Mouse (Mus musculus) lung, embryonic 16.5 days (tissue): ENCODE results near the gene Spo11. TPM values are rescaled to one million over a fixed set of nuclear protein-coding genes. Genes with fewer than 3 reads are reported as not detected.
A peak's percentile ranks its signal among the peaks of the same experiment; 100 is the strongest.

Source experiments
- ATAC-seq: fragments of 200-750 bp; cut with Nextera tagmentation; 2 replicates; pipeline ENCODE4 v1.8.0; 2017; ENCODE audit warnings: low read depth, mild to moderate bottlenecking, moderate library complexity
- H3K27ac ChIP-seq: fragments of 300-500 bp; sonication (generic); 2 replicates; pipeline ENCODE4 v1.5.1; 2014; ENCODE audit warnings: mild to moderate bottlenecking, control low read depth, low read length
- H3K27me3 ChIP-seq: fragments of 300-500 bp; sonication (generic); 2 replicates; pipeline ENCODE4 v1.6.1; 2014; ENCODE audit warnings: low read depth, low read length, mixed read lengths; ENCODE audit not compliant: control insufficient read depth, insufficient read depth
- H3K36me3 ChIP-seq: fragments of 300-500 bp; sonication (generic); 2 replicates; pipeline ENCODE4 v1.6.1; 2014; ENCODE audit warnings: low read length; ENCODE audit not compliant: control insufficient read depth, insufficient read depth
- H3K4me1 ChIP-seq: fragments of 300-500 bp; sonication (generic); replicated peaks from 2 replicates; pipeline ENCODE4 v1.6.1; 2014; ENCODE audit warnings: low read length, mixed read lengths; ENCODE audit not compliant: control insufficient read depth, insufficient read depth
- H3K4me2 ChIP-seq: fragments of 300-500 bp; sonication (generic); 2 replicates; pipeline ENCODE4 v1.6.1; 2014; ENCODE audit warnings: low read depth, low read length, control low read depth
- H3K4me3 ChIP-seq: fragments of 300-500 bp; sonication (generic); 2 replicates; pipeline ENCODE4 v1.5.1; 2014; ENCODE audit warnings: mild to moderate bottlenecking, low read length, control low read depth
- H3K9ac ChIP-seq: fragments of 300-500 bp; sonication (generic); 2 replicates; pipeline ENCODE4 v1.6.1; 2014; ENCODE audit warnings: low read length, control low read depth
- H3K9me3 ChIP-seq: fragments of 300-500 bp; sonication (generic); 2 replicates; pipeline ENCODE4 v1.6.1; 2016; ENCODE audit warnings: low read length; ENCODE audit not compliant: control insufficient read depth
- WGBS: fragments of 180-500 bp; shearing (Covaris S2); extraction: QIAGEN DNeasy Blood & Tissue Kit; methylation state at CpG from one replicate; pipeline ENCODE4 v1.1.7; 2014; 5-methylcytosine and 5-hydroxymethylcytosine counted together
- polyA plus RNA-seq: library from polyadenylated mRNA; unstranded; fragments of >200 nt; fragmentation: Nextera tagmentation; extraction: Ambion mirVana; gene quantifications from 2 replicates; pipeline ENCODE4 v1.2.1, GENCODE M21; 2015

The Spo11 gene
- polyA plus RNA-seq, 1 experiment from 2014 or later, result 0.30 TPM

DNA sequence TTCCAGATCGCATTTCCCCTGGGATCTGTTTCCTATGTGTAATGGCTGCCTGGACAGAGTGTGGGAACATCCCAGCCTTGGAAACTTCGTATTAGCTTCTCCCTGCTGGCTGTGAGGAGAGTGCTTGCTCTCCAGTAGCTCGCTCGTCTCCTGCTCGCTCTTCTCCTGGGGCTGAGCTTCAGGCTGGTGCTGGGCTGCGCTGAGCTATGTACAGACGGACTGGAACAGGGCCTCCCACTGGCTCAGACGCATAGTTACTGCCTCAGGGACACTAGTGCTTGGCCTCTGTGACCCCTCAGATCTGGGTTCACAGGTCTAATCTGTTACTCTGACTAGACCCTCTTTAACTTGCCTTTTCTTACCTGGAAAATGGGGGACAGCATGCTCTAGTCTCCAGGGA, 46.9 kb downstream of the Spo11 start:
- no peak overlapping the region for H3K27ac ChIP-seq
- H3K4me2 ChIP-seq, result 0 out of 2 replicates have a peak overlapping the region, but pooled peaks have one; percentile 9
- H3K9me3 ChIP-seq, result no peaks in the 10 kb centered on the region
- H3K4me1 ChIP-seq, result peaks cover 64% of the 10 kb centered on the region
- H3K9ac ChIP-seq, result no peak overlapping the region
- 73% methylated on average over 8 of the region's 8 CpGs for WGBS
- no peak for ATAC-seq
- H3K4me3 ChIP-seq, result no peak overlapping the region; the same call in 1 of the 2 replicates
- H3K36me3 ChIP-seq, result no peaks in the 10 kb centered on the region
- peaks cover 3% of the 10 kb centered on the region for H3K27me3 ChIP-seq

DNA sequence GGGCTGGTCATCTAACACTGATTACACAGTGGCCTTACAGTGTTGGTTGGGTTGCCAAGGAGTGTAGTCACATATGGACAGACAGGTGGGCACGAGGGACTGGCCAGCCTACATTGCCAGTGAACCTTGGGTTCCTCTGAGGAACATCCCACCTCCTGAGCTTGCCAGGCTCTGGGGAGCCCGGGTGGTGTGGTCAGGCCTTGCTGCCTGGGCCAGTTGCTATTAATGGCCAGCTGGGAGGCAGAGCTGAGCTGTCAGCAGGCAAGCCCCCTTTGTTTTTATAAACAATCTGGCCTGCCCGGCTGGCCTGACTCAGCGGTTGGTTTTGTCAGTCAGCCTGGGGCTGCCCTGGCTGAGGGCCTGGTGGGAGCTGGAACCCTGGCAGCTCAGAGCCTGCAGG, 47.4 kb downstream of the Spo11 start:
- peaks cover 61% of the 10 kb centered on the region for H3K4me1 ChIP-seq
- H3K4me3 ChIP-seq, result peak overlapping the region; percentile 3
- peaks cover 3% of the 10 kb centered on the region for H3K27me3 ChIP-seq
- 33% methylated on average over 4 of the region's 4 CpGs for WGBS
- 0 out of 2 replicates have a peak, but pooled peaks have one; percentile 5 for ATAC-seq
- no peak overlapping the region for H3K27ac ChIP-seq
- H3K9ac ChIP-seq, result no peak overlapping the region
- no peak overlapping the region for H3K4me2 ChIP-seq
- H3K9me3 ChIP-seq, result no peaks in the 10 kb centered on the region
- H3K36me3 ChIP-seq, result no peaks in the 10 kb centered on the region

DNA sequence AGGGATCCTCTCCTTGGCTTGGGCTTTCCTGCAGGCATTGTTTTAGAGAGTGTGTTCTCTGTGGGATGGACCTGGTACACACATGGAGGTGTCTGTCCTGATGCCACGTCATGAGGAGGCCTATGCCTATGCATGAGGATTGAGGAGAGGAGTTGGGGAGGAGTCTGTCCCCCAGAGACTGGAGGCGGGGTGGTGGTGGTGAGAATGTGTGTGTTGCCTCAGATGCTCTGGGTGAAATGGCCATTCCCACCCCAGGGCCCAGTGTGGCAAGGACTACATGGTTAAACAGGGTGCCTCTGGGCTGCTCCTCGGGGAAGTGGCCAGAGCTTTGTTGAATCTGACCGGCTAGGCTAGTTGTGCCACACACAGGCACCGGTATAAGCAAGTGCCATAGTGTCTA, 48.8 kb downstream of the Spo11 start:
- peak overlapping the region; percentile 41 for H3K27ac ChIP-seq
- 58% methylated on average over 5 of the region's 5 CpGs for WGBS
- no peaks in the 10 kb centered on the region for H3K36me3 ChIP-seq
- H3K4me1 ChIP-seq, result peaks cover 57% of the 10 kb centered on the region
- no peaks in the 10 kb centered on the region for H3K27me3 ChIP-seq
- no peak for ATAC-seq
- no peak overlapping the region for H3K4me2 ChIP-seq
- no peaks in the 10 kb centered on the region for H3K9me3 ChIP-seq
- no peak overlapping the region for H3K9ac ChIP-seq
- H3K4me3 ChIP-seq, result no peak overlapping the region

GRCm38 (mm10) chr2:173026688-173027131, 49.2 kb downstream of the Spo11 start:
- peak; percentile 8; the same call in 1 of the 2 replicates for ATAC-seq
- 51% methylated on average over 3 of the region's 3 CpGs for WGBS
- Histone ChIP-seq H3K4me1 (peaks cover 57% of the 10 kb centered on the region), H3K4me2 (no peak overlapping the region), H3K9ac (no peak overlapping the region), H3K27ac (peak overlapping the region; percentile 75), H3K36me3 (no peaks in the 10 kb centered on the region), H3K4me3 (no peak overlapping the region), H3K27me3 (no peaks in the 10 kb centered on the region), H3K9me3 (no peaks in the 10 kb centered on the region)

- Histone ChIP-seq H3K27ac (peak overlapping the region; percentile 75), H3K4me3 (no peak overlapping the region), H3K9ac (no peak overlapping the region), H3K9me3 (no peaks in the 10 kb centered on the region), H3K36me3 (0 out of 2 replicates have a peak, but pooled peaks cover under 1% of the 10 kb centered on the region), H3K27me3 (no peaks in the 10 kb centered on the region), H3K4me2 (no peak overlapping the region), H3K4me1 (peaks cover 56% of the 10 kb centered on the region)
- WGBS, result 68% methylated on average over 6 of the region's 6 CpGs
- peak; percentile 32 for ATAC-seq
Observed at GRCm38 (mm10) chr2:173027169-173027823, 49.8 kb downstream of the Spo11 start.

DNA sequence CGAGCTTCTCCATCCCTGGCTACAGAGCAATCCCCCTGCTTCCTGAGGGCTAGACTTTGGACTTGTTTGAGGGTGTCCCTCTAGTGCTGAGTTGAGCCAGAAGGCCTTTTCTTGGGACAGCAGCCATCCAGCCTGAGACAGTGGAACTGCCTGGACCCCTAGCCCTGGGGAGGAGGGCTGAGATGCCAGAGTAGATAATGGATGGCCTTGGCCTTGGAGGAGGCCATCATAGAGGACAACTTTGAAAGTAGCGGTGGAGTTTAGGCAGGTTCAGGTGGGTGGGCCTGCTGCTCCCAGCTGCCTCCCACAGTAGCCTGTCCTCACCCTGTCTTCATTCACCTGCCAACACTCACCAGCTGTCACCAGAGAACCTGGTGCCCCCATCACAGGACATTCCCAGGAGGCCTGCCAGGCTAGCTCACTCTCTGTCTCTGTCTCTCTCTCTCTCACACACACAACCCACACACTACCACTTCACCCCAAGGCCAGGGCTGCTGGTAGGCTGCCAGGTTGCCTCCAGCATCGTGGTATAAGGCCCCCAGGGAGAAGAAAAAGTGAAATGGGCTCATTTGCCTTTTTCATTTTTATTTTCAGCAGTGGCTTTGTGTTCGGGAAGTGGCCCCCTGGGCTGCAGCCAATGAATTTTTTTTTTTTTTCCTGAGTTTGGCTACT, 50.5 kb downstream of the Spo11 start:
- H3K36me3 ChIP-seq, result 0 out of 2 replicates have a peak, but pooled peaks cover 3% of the 10 kb centered on the region
- no peak for ATAC-seq
- H3K4me3 ChIP-seq, result no peak overlapping the region
- peak overlapping the region; percentile 53 for H3K27ac ChIP-seq
- H3K9ac ChIP-seq, result no peak overlapping the region
- peaks cover 50% of the 10 kb centered on the region for H3K4me1 ChIP-seq
- H3K4me2 ChIP-seq, result no peak overlapping the region
- H3K9me3 ChIP-seq, result no peaks in the 10 kb centered on the region
- no peaks in the 10 kb centered on the region for H3K27me3 ChIP-seq
- 48% methylated on average over 4 of the region's 4 CpGs for WGBS

DNA sequence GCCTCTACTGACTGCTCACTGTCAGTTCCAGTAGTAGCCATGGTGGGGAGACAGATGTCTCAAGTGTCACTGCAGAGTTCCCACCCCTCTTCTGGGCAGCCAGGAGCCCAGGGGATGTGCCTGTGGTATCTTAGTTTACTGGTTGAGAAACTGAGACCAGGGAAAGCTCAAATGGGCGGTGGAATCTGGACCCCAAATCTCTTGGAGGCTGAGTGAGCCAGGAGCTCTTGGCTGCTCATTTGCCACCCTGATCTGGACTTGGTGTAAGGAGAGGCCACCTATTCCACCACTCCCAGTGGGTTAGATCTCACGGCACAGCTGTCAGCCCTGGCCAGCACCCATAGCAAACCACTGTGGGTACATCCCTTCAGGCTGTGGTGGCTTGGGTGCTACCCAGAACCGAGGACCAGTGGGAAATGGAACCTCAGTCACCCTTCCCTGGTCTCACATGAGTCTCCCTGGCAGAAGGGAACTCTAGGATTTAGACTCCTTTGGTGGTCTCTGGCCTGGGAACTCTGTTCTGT, 51.1 kb downstream of the Spo11 start:
- Histone ChIP-seq H3K27ac (0 out of 2 replicates have a peak overlapping the region, but pooled peaks have one; percentile 5), H3K9me3 (no peaks in the 10 kb centered on the region), H3K9ac (no peak overlapping the region), H3K36me3 (peaks cover 6% of the 10 kb centered on the region; the same call in 1 of the 2 replicates), H3K27me3 (no peaks in the 10 kb centered on the region), H3K4me1 (peaks cover 44% of the 10 kb centered on the region), H3K4me3 (no peak overlapping the region), H3K4me2 (no peak overlapping the region)
- WGBS, result 82% methylated on average over 3 of the region's 3 CpGs
- ATAC-seq, result no peak

- H3K36me3 ChIP-seq, result peaks cover 9% of the 10 kb centered on the region; the same call in 1 of the 2 replicates
- H3K4me2 ChIP-seq, result no peak overlapping the region
- H3K27ac ChIP-seq, result no peak overlapping the region
- H3K9me3 ChIP-seq, result no peaks in the 10 kb centered on the region
- H3K4me3 ChIP-seq, result no peak overlapping the region
- no peak overlapping the region for H3K9ac ChIP-seq
- no peaks in the 10 kb centered on the region for H3K27me3 ChIP-seq
- no peak for ATAC-seq
- peaks cover 26% of the 10 kb centered on the region for H3K4me1 ChIP-seq
- 69% methylated on average over 12 of the region's 12 CpGs for WGBS
Observed at GRCm38 (mm10) chr2:173030591-173031338, 53.3 kb downstream of the Spo11 start.

- H3K4me3 ChIP-seq, result no peak overlapping the region
- WGBS, result 89% methylated on average over 13 of the region's 13 CpGs
- no peak overlapping the region for H3K4me2 ChIP-seq
- ATAC-seq, result no peak
- H3K27me3 ChIP-seq, result no peaks in the 10 kb centered on the region
- H3K27ac ChIP-seq, result no peak overlapping the region
- peaks cover 1% of the 10 kb centered on the region; the same call in 1 of the 2 replicates for H3K4me1 ChIP-seq
- H3K9me3 ChIP-seq, result no peaks in the 10 kb centered on the region
- H3K9ac ChIP-seq, result no peak overlapping the region
- peaks cover 9% of the 10 kb centered on the region; the same call in 1 of the 2 replicates for H3K36me3 ChIP-seq
Observed at GRCm38 (mm10) chr2:173033531-173033930, 56.0 kb downstream of the Spo11 start.
